Mouse (Mus musculus) yolk sac, embryonic 10.5 days (tissue): ENCODE measurements at regions not wholly inside any gene's neighbourhood (a gene's known extent, or its start where the extent isn't known, plus 50 kb on each side); places are given as distances from the start of the nearest gene placed in this dataset.

Experiments
- DNase-seq: peaks from one replicate; pipeline ENCODE4 v3.0.0-alpha.2; 2017; ENCODE audit warnings: low spot score

- no peak for DNase-seq
These were observed 1326.6 kb upstream of the A1bg start for GRCm38 (mm10) chr15:62249436-62249835.

GRCm38 (mm10) chr15:62246561-62247079 lies 1323.8 kb upstream of the A1bg start:
- DNase-seq: no peak

- no peak for DNase-seq
These were observed 1322.4 kb upstream of the A1bg start for GRCm38 (mm10) chr15:62245237-62245636.

GRCm38 (mm10) chr15:62244819-62245218 lies 1322.0 kb upstream of the A1bg start:
- DNase-seq: no peak

GRCm38 (mm10) chr15:62240031-62240430 lies 1317.2 kb upstream of the A1bg start:
- DNase-seq: no peak

- DNase-seq: no peak
These were observed 1315.8 kb upstream of the A1bg start for GRCm38 (mm10) chr15:62238503-62239045.

DNA sequence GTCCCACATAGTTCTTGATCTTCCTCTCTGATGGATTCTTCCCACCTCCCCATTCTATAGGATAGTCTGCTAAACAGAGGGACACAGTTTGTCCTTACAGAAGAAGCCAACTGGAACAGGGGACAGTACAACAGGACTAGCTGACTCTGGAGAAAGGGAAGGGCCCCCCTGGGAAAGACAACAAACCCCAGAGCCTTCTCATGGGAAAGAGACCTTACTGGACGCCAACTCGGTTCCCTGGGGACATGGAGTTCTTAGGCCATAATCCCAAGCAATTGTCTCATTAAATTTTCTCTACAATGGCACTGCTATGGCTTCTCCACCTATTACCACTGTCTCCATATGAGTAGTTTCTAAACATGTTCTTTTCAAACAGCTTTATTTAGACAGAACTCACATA lies 1313.2 kb upstream of the A1bg start:
- DNase-seq: no peak

DNA sequence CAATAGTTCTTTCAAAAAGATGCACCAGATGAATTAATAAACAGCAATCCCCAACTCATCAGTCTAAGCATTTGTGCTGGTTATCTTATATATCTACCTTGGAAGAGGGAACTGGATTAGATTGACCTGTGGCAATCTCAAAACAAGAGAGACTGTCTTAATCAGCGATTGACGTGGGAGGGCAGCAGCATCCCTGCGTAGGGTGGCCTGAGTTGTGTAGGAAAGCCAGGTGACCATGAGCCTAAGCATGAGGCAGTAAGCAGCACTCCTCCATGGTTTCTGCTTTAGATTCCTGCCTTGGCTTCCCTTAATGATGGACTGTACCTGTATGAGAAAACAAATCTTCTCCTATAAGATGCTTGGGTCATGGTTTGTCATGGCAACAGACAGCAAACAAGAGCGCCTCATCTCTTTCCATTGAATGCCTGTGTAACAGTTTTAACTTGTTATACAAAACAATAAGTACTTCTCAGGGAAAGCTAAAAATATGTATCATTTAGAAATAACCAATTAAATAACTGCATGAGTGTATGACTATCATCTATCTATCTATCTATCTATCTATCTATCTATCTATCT lies 1311.5 kb upstream of the A1bg start:
- DNase-seq: no peak

- no peak for DNase-seq
These were observed 1310.3 kb upstream of the A1bg start for GRCm38 (mm10) chr15:62233154-62233553.

GRCm38 (mm10) chr15:62231709-62232108 lies 1308.9 kb upstream of the A1bg start:
- DNase-seq: no peak

- no peak for DNase-seq
These were observed 1308.0 kb upstream of the A1bg start for GRCm38 (mm10) chr15:62230773-62231172.

- no peak for DNase-seq
These were observed 1306.9 kb upstream of the A1bg start for GRCm38 (mm10) chr15:62229491-62230283.

DNA sequence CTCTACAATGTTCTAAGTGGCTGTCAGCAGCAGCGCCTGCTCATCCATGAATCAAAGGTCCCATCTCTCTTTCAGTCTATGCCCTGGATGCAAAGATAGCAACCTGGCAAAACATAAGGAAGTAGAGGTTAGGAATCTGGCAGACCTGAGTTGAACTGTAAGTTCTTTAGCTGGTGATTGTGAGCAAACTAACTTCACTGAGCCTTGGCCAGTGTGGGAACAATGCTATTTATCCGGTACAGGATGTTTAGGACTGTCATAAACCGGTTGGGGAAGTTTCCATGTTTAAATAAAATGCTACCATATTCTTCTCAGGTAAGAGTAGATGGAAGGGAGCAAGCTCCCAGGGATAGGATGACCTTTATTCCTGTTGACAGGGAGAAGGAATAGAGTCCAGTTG lies 1306.2 kb upstream of the A1bg start:
- DNase-seq: no peak

GRCm38 (mm10) chr15:62224798-62225197 lies 1302.0 kb upstream of the A1bg start:
- no peak for DNase-seq

- no peak for DNase-seq
These were observed 1301.4 kb upstream of the A1bg start for GRCm38 (mm10) chr15:62224191-62224590.

GRCm38 (mm10) chr15:62223156-62223840 lies 1300.5 kb upstream of the A1bg start:
- DNase-seq: peak; percentile 38

DNA sequence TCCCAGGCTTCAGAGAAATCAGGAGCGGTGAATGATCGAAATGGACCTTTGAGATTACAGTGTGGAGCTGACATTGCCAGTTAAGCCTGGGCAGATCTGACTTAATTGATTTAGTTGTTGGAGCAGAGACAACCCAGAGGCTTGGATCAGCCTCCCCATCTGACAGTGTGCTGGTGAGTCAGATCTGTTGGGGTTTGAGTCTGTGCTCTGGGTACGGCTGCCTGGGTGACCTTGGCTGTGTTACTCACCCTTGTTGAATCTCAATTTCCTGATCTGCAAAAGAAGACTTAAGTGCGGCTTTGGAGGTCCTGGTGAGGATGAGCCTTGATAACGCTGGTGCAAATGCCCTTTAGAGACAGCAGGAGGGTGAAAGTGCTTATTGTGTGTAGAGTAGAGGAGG lies 1299.9 kb upstream of the A1bg start:
- no peak for DNase-seq

GRCm38 (mm10) chr15:62222201-62222600 lies 1299.4 kb upstream of the A1bg start:
- no peak for DNase-seq

DNA sequence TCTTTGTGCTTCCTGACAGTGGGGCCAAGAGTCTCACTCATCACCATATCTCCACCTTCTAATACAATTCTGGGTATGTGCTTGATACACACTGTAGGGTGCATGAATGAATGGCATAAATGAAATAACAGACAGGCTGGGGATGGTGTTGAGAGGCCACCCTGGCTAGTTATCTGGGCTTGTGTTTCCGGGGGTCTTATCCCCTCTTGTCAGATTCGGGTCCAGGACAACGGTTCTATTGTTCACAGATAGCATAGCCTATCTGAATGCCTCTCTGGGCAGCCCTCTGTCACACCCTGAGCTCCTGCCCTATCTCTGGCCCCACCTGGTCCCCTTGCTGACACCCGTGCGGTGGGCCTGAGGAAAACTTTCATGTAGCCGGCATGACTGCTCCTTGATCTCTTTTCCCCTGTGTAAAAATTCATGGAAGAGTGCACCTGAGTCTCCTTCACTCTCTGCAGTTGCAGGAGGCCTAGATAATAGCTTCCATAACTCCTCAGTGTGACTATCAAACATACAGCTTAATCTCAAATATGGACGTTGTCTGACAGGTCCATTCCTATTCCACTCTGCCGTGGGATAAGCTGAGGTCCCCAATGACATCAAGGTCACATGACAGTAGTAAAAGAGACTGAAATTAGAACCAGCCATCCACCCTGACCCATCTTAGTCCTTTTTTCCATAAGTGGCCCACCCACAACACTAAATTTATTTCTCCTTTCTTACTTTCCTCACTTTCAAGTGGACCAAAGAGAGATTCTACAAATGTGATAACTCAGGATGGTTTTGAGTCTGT lies 1298.4 kb upstream of the A1bg start:
- peak; percentile 58 for DNase-seq

DNA sequence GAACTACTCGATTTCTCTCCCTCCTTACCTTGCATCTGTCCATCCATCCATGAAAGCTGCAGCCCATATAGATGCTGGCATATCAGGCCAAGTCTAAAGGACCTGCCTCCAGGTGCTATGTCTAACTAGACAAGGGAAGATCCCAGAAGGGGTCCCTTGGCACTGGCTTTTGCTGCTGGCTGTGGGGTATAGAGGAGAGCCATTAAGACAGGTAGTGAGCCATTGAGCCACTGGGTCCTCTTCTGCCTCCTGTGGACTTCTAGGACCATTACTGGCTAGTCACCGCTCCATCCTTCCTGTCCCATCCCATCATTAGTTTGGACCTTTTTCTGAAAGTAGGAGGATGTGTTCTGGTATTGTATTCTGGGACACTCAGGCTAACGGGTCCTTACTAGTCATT lies 1297.8 kb upstream of the A1bg start:
- no peak for DNase-seq

- no peak for DNase-seq
These were observed 1297.2 kb upstream of the A1bg start for GRCm38 (mm10) chr15:62219934-62220540.
